Mouse (Mus musculus): Measurements from ENCODE around the gene Tyw5. TPM values are rescaled to one million over a fixed set of nuclear protein-coding genes. Genes with fewer than 3 reads are reported as not detected.

Tyw5 gene
- polyA plus RNA-seq, 1 experiment = 29.4 TPM

GRCm38 (mm10) chr1:57367446-57367845 lies 39.5 kb downstream of the Tyw5 start:
- TF ChIP-seq POLR2A (IDR thresholded peaks at IDR 0.05; ENCODE audit: low read depth, low read length) (no peak), CTCF (IDR thresholded peaks at IDR 0.05; ENCODE audit: borderline replicate concordance, insufficient read depth, low read length) (no peak)
- no peak overlapping the region for H3K4me3 ChIP-seq (ENCODE audit: insufficient read depth, low read length)
- no peak overlapping the region for H3K27ac ChIP-seq (ENCODE audit: insufficient read depth, low read length)
- no peaks in the 10 kb centered on the region for H3K4me1 ChIP-seq (ENCODE audit: control insufficient read depth, insufficient read depth, low read length)

DNA sequence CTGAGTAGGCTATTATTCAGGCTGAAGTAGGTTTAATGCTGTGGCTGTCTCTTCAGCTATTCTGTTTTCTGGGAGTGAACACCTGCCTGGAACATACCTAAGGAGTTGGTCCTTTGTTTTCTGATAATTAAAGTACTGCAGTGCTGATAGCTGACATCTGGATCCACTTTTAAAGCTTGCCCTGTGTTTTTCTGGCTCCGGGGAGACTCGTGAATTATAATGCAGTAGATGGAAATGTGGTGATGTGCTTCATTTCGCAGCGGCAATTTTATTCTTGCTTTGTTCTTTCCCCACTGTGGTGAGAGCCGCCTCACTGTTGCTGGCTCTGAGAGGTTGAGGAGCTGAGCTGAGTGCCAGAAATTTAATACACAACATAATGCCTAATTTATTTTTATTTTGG lies 48.4 kb downstream of the Tyw5 start:
- Histone ChIP-seq H3K27ac (ENCODE audit: insufficient read depth, low read length) (no peak overlapping the region), H3K4me1 (ENCODE audit: control insufficient read depth, insufficient read depth, low read length) (no peaks in the 10 kb centered on the region), H3K4me3 (ENCODE audit: insufficient read depth, low read length) (no peak overlapping the region)
- TF ChIP-seq POLR2A (IDR thresholded peaks at IDR 0.05; ENCODE audit: low read depth, low read length) = no peak
- TF ChIP-seq CTCF (IDR thresholded peaks at IDR 0.05; ENCODE audit: borderline replicate concordance, insufficient read depth, low read length) = no peak

DNA sequence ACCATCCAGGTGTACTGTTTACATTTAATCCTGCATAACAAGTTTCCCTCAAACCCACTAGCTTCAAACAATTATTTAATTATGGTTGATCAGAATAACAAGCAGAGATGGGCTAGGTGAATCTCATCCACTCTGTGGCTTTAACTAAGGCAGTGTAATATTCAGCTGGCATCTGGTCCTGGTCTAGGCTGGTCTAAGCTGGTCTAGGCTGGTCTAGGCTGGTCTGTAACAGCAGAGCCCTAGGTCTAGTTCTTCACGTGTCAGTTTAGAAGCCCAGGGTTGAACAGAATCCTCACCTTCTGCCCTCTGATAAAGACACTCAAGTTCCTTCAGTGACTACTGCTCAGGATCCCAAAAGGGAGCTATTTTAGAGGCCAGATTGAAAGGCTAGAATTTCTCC lies 55.0 kb downstream of the Tyw5 start:
- TF ChIP-seq CTCF (IDR thresholded peaks at IDR 0.05; ENCODE audit: borderline replicate concordance, insufficient read depth, low read length) (no peak), POLR2A (IDR thresholded peaks at IDR 0.05; ENCODE audit: low read depth, low read length) (no peak)
- Histone ChIP-seq H3K4me1 (ENCODE audit: control insufficient read depth, insufficient read depth, low read length) (no peaks in the 10 kb centered on the region), H3K4me3 (ENCODE audit: insufficient read depth, low read length) (no peak overlapping the region), H3K27ac (ENCODE audit: insufficient read depth, low read length) (no peak overlapping the region)

DNA sequence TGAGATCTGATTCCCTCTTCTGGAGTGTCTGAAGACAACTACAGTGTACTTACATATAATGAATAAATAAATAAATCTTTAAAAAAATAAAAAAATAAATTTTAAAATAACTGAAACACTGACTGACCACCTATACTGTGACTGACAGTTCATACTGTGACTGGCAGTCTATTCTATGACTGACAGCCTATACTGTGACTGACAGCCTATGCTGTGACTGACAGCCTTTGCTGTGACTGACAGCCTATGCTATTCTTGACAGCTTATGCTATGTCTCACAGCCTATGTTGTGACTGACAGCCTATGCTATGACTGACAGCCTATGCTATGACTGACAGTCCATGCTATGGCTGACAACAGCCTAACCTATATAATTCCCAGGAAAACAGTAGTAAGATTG lies 59.4 kb downstream of the Tyw5 start:
- Histone ChIP-seq H3K4me3 (ENCODE audit: insufficient read depth, low read length) (no peak overlapping the region), H3K27ac (ENCODE audit: insufficient read depth, low read length) (no peak overlapping the region), H3K4me1 (ENCODE audit: control insufficient read depth, insufficient read depth, low read length) (no peaks in the 10 kb centered on the region)
- TF ChIP-seq POLR2A (IDR thresholded peaks at IDR 0.05; ENCODE audit: low read depth, low read length) (no peak), CTCF (IDR thresholded peaks at IDR 0.05; ENCODE audit: borderline replicate concordance, insufficient read depth, low read length) (no peak)

DNA sequence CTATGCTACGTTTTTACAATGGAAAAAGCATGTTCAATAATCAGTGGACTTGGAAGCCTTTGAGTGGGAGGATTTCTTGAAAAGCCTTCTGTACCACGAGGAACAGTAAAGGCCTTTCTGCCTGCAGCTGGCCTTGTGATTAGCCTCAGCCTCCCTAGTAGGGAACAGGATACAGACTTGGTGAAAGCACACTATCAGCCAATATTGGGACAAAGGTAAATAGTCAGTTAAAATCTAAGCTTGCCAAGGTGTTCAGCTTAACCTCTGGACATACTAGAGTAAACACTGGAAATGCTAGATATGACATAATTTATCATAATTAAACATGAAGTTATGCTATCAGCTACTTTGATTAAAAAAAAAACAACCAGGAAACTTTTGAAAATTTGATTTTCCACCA lies 65.7 kb downstream of the Tyw5 start:
- H3K4me3 ChIP-seq (ENCODE audit: insufficient read depth, low read length) = no peak overlapping the region
- no peak overlapping the region for H3K27ac ChIP-seq (ENCODE audit: insufficient read depth, low read length)
- H3K4me1 ChIP-seq (ENCODE audit: control insufficient read depth, insufficient read depth, low read length) = no peaks in the 10 kb centered on the region
- no peak for TF ChIP-seq POLR2A (IDR thresholded peaks at IDR 0.05; ENCODE audit: low read depth, low read length)
- TF ChIP-seq CTCF (IDR thresholded peaks at IDR 0.05; ENCODE audit: borderline replicate concordance, insufficient read depth, low read length) = no peak

DNA sequence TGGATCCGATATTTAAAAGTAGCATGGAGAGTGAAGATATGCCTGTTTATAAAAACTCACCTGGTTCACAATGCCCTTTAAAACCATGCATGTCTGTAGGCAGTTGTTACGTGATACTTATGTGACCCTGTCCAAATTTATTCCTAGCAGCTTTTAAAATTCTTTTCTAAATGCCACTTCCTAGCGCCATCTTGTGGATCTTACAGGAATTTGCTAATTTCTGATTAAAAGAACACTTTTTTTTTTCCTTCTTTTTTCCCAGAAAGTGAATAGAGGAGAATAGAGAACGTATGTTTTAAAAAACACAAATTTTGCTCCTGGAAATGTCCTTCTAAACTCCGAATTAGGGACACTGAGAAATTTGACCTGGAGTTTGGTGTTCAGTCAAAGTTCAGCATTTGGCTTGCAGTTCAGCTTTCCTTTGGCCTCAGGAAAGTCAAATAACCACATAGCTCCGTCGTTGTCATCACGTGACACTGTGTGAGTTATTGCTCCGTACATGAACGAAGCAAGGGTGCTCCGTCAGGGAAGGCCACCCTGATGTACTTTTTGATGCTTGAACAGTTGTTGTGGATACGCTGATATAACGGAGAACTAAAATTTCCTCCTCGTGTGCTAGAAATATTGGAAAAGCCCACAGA lies 67.6 kb downstream of the Tyw5 start:
- Histone ChIP-seq H3K4me3 (ENCODE audit: insufficient read depth, low read length) (no peak overlapping the region), H3K27ac (ENCODE audit: insufficient read depth, low read length) (no peak overlapping the region), H3K4me1 (ENCODE audit: control insufficient read depth, insufficient read depth, low read length) (no peaks in the 10 kb centered on the region)
- no peak for TF ChIP-seq CTCF (IDR thresholded peaks at IDR 0.05; ENCODE audit: borderline replicate concordance, insufficient read depth, low read length)
- no peak for TF ChIP-seq POLR2A (IDR thresholded peaks at IDR 0.05; ENCODE audit: low read depth, low read length)

Other genes starting within 250 kb of the Tyw5 start
- gene 1700066M21Rik, start 29.5 kb downstream of the Tyw5 start, polyA plus RNA-seq (2011; ENCODE audit: insufficient read length, low read depth, missing spikeins) = 10.7 and 10.8 TPM in 2 replicates
- gene Maip1, start 773 bp downstream of the Tyw5 start, polyA plus RNA-seq (2011; ENCODE audit: insufficient read length, low read depth, missing spikeins) = 10.0 and 11.5 TPM in 2 replicates